Mouse (Mus musculus) ES-E14 (cell line): ENCODE data around the gene Lrrc55. TPM values are rescaled to one million over a fixed set of nuclear protein-coding genes. Genes with fewer than 3 reads are reported as not detected.

Experiments
- DNase-seq: peaks from one replicate; pipeline ENCODE4 v3.0.0-alpha.2; 2013; ENCODE audit warnings: low read depth, low spot score
- H3K27ac ChIP-seq: 2 replicates; pipeline ENCODE4 v1.5.1; 2012; ENCODE audit warnings: low read depth, mild to moderate bottlenecking, low read length, moderate library complexity, mixed read lengths; ENCODE audit not compliant: poor library complexity, insufficient read depth, severe bottlenecking
- H3K36me3 ChIP-seq: 2 replicates; pipeline ENCODE4 v1.6.1; 2012; ENCODE audit warnings: mild to moderate bottlenecking, low read length, moderate library complexity, mixed read lengths; ENCODE audit not compliant: control insufficient read depth, poor library complexity, insufficient read depth, severe bottlenecking
- H3K4me1 ChIP-seq, 2 experiments: fragments of 150-350 bp in 1 of 2; sonication (generic) in 1 of 2; 2 replicates each; pipeline ENCODE4 v1.6.1; 2012; ENCODE audit warnings: low read length in 2 of 2, mild to moderate bottlenecking in 1 of 2, mixed read lengths in 1 of 2; ENCODE audit not compliant: control insufficient read depth in 2 of 2, insufficient read depth in 2 of 2, poor library complexity in 1 of 2
- H3K4me3 ChIP-seq, 2 experiments: fragments of 150-350 bp in 1 of 2; sonication (generic) in 1 of 2; 2 replicates each; pipeline ENCODE4 v1.5.1; 2012; ENCODE audit warnings: low read length in 2 of 2, low read depth in 1 of 2, mild to moderate bottlenecking in 1 of 2, mixed read lengths in 1 of 2; ENCODE audit not compliant: insufficient read depth in 1 of 2, poor library complexity in 1 of 2, severe bottlenecking in 1 of 2
- H3K9ac ChIP-seq: 2 replicates; pipeline ENCODE4 v1.6.1; 2012; ENCODE audit warnings: low read depth, mild to moderate bottlenecking, low read length, mixed read lengths; ENCODE audit not compliant: poor library complexity, insufficient read depth, severe bottlenecking
- H3K9me3 ChIP-seq: fragments of 150-350 bp; sonication (generic); 2 replicates; pipeline ENCODE4 v1.6.1; 2012; ENCODE audit warnings: low read depth, mild to moderate bottlenecking, low read length; ENCODE audit not compliant: control insufficient read depth, insufficient read depth
- CHD2 ChIP-seq: IDR thresholded peaks from 2 replicates; pipeline ENCODE4 v1.6.1; 2014; ENCODE audit warnings: mild to moderate bottlenecking, low read depth, low read length, inconsistent platforms
- HCFC1 ChIP-seq: IDR thresholded peaks from 2 replicates; pipeline ENCODE4 v1.6.1; 2012; ENCODE audit warnings: low read length, inconsistent platforms, borderline replicate concordance; ENCODE audit not compliant: insufficient read depth
- MAFK ChIP-seq: IDR thresholded peaks from 2 replicates; pipeline ENCODE4 v1.6.1; 2014; ENCODE audit warnings: mild to moderate bottlenecking, low read depth, low read length, inconsistent platforms; ENCODE audit not compliant: insufficient read depth
- ZC3H11A ChIP-seq: IDR thresholded peaks from 2 replicates; pipeline ENCODE4 v1.6.1; 2012; ENCODE audit warnings: low read depth, mild to moderate bottlenecking, inconsistent platforms, low read length, borderline replicate concordance
- ZNF384 ChIP-seq: IDR thresholded peaks from 2 replicates; pipeline ENCODE4 v1.6.1; 2012; ENCODE audit warnings: low read depth, low read length, inconsistent platforms
- in situ Hi-C, 2 experiments: fragments of 600-800 bp; cut with MboI; formaldehyde crosslinking; loops; one replicate each; pipeline ENCODE4 v1.15.1; 2025; ENCODE audit warnings: low sequenced_read_pairs in 2 of 2, inconsistent platforms in 1 of 2; ENCODE audit not compliant: unreplicated experiment in 2 of 2
- total RNA-seq: library from RNA; depleted of rRNA; stranded (reverse); fragments of 300-350 nt; gene quantifications from 2 replicates; pipeline ENCODE4 v1.2.3, GENCODE M21; 2012

Gene Lrrc55
- total RNA-seq, 1 experiment = 0.36 TPM

GRCm38 (mm10) chr2:85145346-85145745 is 51.7 kb downstream of the Lrrc55 start:
- DNase-seq = no peak
- in situ Hi-C loops = no loop called here

GRCm38 (mm10) chr2:85144908-85145307 is 52.1 kb downstream of the Lrrc55 start:
- in situ Hi-C loops = no loop called here
- Histone ChIP-seq H3K9ac (no peak overlapping the region), H3K27ac (no peak overlapping the region), H3K9me3 (no peaks in the 10 kb centered on the region), H3K4me3 (no peak overlapping the region), H3K4me1 (no peaks in the 10 kb centered on the region), H3K36me3 (no peaks in the 10 kb centered on the region)
- TF ChIP-seq HCFC1 = no peak
- no peak for TF ChIP-seq ZC3H11A
- TF ChIP-seq ZNF384 = no peak
- no peak for TF ChIP-seq CHD2
- no peak for DNase-seq

More at GRCm38 (mm10) chr2:85145346-85145745, 51.7 kb downstream of the Lrrc55 start:
- H3K36me3 ChIP-seq = no peaks in the 10 kb centered on the region
- no peak overlapping the region for H3K4me3 ChIP-seq
- H3K9me3 ChIP-seq = no peaks in the 10 kb centered on the region
- no peak overlapping the region for H3K27ac ChIP-seq
- no peak overlapping the region for H3K9ac ChIP-seq
- TF ChIP-seq HCFC1 = no peak
- no peak for TF ChIP-seq ZC3H11A
- no peak for TF ChIP-seq ZNF384
- TF ChIP-seq MAFK = no peak
- no peak for TF ChIP-seq CHD2
- no peaks in the 10 kb centered on the region for H3K4me1 ChIP-seq

GRCm38 (mm10) chr2:85140833-85141232 is 56.2 kb downstream of the Lrrc55 start:
- no peaks in the 10 kb centered on the region for H3K9me3 ChIP-seq
- no peak overlapping the region for H3K4me3 ChIP-seq
- DNase-seq = no peak
- in situ Hi-C loops = no loop called here
- TF ChIP-seq MAFK (no peak), ZC3H11A (no peak), CHD2 (no peak), ZNF384 (no peak)
- no peaks in the 10 kb centered on the region for H3K36me3 ChIP-seq
- no peak overlapping the region for H3K27ac ChIP-seq
- H3K9ac ChIP-seq = no peak overlapping the region
- peaks cover 0 to 2% of the 10 kb centered on the region in 2 experiments; a peak in 1 of 4 replicates for H3K4me1 ChIP-seq

GRCm38 (mm10) chr2:85139846-85140245 is 57.2 kb downstream of the Lrrc55 start:
- no peak for DNase-seq
- Histone ChIP-seq H3K27ac (no peak overlapping the region), H3K4me1 (peaks cover 0 to 2% of the 10 kb centered on the region in 2 experiments; a peak in 1 of 4 replicates), H3K9ac (no peak overlapping the region), H3K4me3 (no peak overlapping the region), H3K36me3 (no peaks in the 10 kb centered on the region), H3K9me3 (no peaks in the 10 kb centered on the region)
- in situ Hi-C loops = no loop called here
- TF ChIP-seq MAFK = no peak

- Histone ChIP-seq H3K4me3 (no peak overlapping the region), H3K36me3 (no peaks in the 10 kb centered on the region), H3K4me1 (peaks cover 0 to 2% of the 10 kb centered on the region in 2 experiments; a peak in 1 of 4 replicates), H3K9ac (no peak overlapping the region), H3K27ac (no peak overlapping the region), H3K9me3 (no peaks in the 10 kb centered on the region)
- no peak for DNase-seq
- in situ Hi-C loops = no loop called here
- no peak for TF ChIP-seq CHD2
- TF ChIP-seq MAFK = no peak
- TF ChIP-seq ZNF384 = no peak
- no peak for TF ChIP-seq ZC3H11A
- no peak for TF ChIP-seq HCFC1
Measured at GRCm38 (mm10) chr2:85139393-85139792, 57.6 kb downstream of the Lrrc55 start.
